Mouse (Mus musculus) limb, embryonic 15.5 days (tissue): ENCODE measurements around the gene Msh3. TPM values are rescaled to one million over a fixed set of nuclear protein-coding genes. Genes with fewer than 3 reads are reported as not detected.
A peak's percentile ranks its signal among the peaks of the same experiment; 100 is the strongest.

Experiments used
- ATAC-seq: fragments of 200-750 bp; cut with Nextera tagmentation; 2 replicates; pipeline ENCODE4 v1.8.0; 2017; ENCODE audit warnings: low read depth, moderate TSS enrichment; ENCODE audit not compliant: insufficient number of reproducible peaks, low FRiP score, low TSS enrichment
- H3K27ac ChIP-seq: fragments of 300-500 bp; sonication (generic); 2 replicates; pipeline ENCODE4 v1.5.1; 2015; ENCODE audit warnings: moderate library complexity, mild to moderate bottlenecking, inconsistent platforms
- H3K27me3 ChIP-seq: fragments of 300-500 bp; sonication (generic); 2 replicates; pipeline ENCODE4 v1.6.1; 2015; ENCODE audit warnings: inconsistent platforms
- H3K36me3 ChIP-seq: fragments of 300-500 bp; sonication (generic); 2 replicates; pipeline ENCODE4 v1.6.1; 2015; ENCODE audit warnings: inconsistent platforms
- H3K4me1 ChIP-seq: fragments of 300-500 bp; sonication (generic); 2 replicates; pipeline ENCODE4 v1.6.1; 2015; ENCODE audit warnings: inconsistent platforms
- H3K4me2 ChIP-seq: fragments of 300-500 bp; sonication (generic); 2 replicates; pipeline ENCODE4 v1.6.1; 2015; ENCODE audit warnings: mild to moderate bottlenecking, inconsistent platforms
- H3K4me3 ChIP-seq: fragments of 300-500 bp; sonication (generic); 2 replicates; pipeline ENCODE4 v1.5.1; 2015; ENCODE audit warnings: mild to moderate bottlenecking, inconsistent platforms
- H3K9ac ChIP-seq: fragments of 300-500 bp; sonication (generic); 2 replicates; pipeline ENCODE4 v1.6.1; 2015; ENCODE audit warnings: inconsistent platforms
- H3K9me3 ChIP-seq: fragments of 300-500 bp; sonication (generic); 2 replicates; pipeline ENCODE4 v1.6.1; 2016; ENCODE audit warnings: inconsistent platforms
- WGBS: fragments of 180-500 bp; shearing (Covaris S2); methylation state at CpG from one replicate; pipeline ENCODE4 v1.1.7; 2015; 5-methylcytosine and 5-hydroxymethylcytosine counted together
- polyA plus RNA-seq: library from polyadenylated mRNA; unstranded; fragments of >200 nt; fragmentation: Nextera tagmentation; extraction: Ambion mirVana; gene quantifications from 2 replicates; pipeline ENCODE4 v1.2.1, GENCODE M21; 2015

The Msh3 gene
- polyA plus RNA-seq, 1 experiment from 2014 or later = 22.1 TPM

DNA sequence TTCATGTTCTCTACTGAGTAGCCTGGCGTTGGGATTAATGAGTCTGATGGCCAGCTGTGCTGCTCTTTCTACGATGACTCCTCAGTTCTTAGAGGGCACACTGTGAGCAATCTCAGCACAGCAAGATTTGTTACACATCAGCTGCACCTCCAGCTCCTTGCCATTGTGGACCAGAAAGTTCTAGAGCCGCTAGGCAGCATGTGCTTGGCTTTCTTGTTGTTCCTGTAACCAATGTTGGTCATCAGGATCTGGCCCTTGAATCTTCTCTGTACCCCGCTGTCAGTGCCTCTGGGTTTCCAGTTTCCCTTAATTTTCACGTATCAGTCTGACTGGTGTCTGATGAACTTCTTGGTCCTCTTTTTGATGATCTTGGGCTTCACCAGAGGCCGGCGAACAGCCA, 1.6 kb upstream of the Msh3 start:
- H3K27ac ChIP-seq = no peak overlapping the region
- WGBS = 77% methylated on average over 7 of the region's 7 CpGs

DNA sequence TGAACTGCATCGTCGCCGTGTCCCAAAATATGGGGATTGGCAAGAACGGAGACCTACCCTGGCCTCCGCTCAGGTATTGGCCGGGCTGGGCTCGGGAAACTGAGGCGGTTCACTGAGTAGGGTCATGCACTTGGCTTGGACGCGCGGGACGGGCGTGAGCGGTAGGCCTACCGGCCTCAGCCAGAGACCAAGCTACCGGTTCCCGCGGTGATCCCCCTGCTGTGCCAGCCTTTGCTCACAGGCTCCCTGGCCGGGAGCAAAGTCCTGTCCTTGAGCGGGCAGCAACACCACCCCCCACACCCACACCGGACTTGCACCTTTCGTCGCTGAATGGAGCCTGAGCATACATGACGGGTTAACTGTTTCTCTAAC, 455 bp upstream of the Msh3 start:
- ATAC-seq = no peak; the same call in 1 of the 2 replicates
- Histone ChIP-seq H3K27me3 (no peaks in the 10 kb centered on the region), H3K4me2 (peak overlapping the region; percentile 97), H3K9ac (peak overlapping the region; percentile 55), H3K9me3 (no peaks in the 10 kb centered on the region), H3K4me1 (peaks cover 24% of the 10 kb centered on the region), H3K27ac (peak overlapping the region; percentile 59; the same call in 1 of the 2 replicates), H3K36me3 (peaks cover 18% of the 10 kb centered on the region; the same call in 1 of the 2 replicates), H3K4me3 (peak overlapping the region; percentile 80)
- 0% methylated on average over 24 of the region's 24 CpGs for WGBS

More for the DNA sequence above, 1.6 kb upstream of the Msh3 start:
- Histone ChIP-seq H3K4me1 (peaks cover 24% of the 10 kb centered on the region), H3K36me3 (peaks cover 16% of the 10 kb centered on the region; the same call in 1 of the 2 replicates), H3K9me3 (no peaks in the 10 kb centered on the region), H3K4me2 (peak overlapping the region; percentile 97), H3K27me3 (no peaks in the 10 kb centered on the region), H3K9ac (no peak overlapping the region), H3K4me3 (peak overlapping the region; percentile 80)
- ATAC-seq = no peak

GRCm38 (mm10) chr13:92353956-92354355, 847 bp downstream of the Msh3 start:
- no peaks in the 10 kb centered on the region for H3K9me3 ChIP-seq
- peak overlapping the region; percentile 96 for H3K27ac ChIP-seq
- peak overlapping the region; percentile 80 for H3K4me3 ChIP-seq
- peaks cover 24% of the 10 kb centered on the region for H3K4me1 ChIP-seq
- peak overlapping the region; percentile 44; the same call in 1 of the 2 replicates for H3K9ac ChIP-seq
- ATAC-seq = no peak
- peaks cover 12% of the 10 kb centered on the region for H3K36me3 ChIP-seq
- 16% methylated on average over 4 of the region's 4 CpGs for WGBS
- H3K27me3 ChIP-seq = no peaks in the 10 kb centered on the region
- H3K4me2 ChIP-seq = peak overlapping the region; percentile 51

DNA sequence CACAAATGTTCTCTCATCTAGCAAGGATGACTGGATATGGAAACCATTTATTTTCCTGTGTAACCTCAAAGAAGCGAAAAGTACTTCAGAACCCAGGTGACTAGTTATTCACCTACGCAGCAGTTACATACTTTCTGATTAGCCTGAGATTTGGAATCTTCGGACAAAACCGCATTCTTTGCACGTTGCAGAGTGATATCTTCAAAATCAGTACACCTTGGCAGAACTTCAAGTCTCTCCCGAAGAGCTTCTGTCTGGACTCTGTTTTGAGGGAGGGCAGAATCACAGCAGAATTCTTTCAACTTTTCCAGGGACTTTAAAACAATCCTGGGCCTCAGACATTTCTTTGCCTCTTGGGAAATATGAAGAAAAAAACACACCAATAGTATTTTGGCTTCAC, 3.7 kb downstream of the Msh3 start:
- Histone ChIP-seq H3K4me2 (no peak overlapping the region), H3K36me3 (peaks cover 23% of the 10 kb centered on the region), H3K27me3 (no peaks in the 10 kb centered on the region), H3K9me3 (no peaks in the 10 kb centered on the region), H3K9ac (no peak overlapping the region), H3K4me3 (no peak overlapping the region), H3K4me1 (peaks cover 18% of the 10 kb centered on the region), H3K27ac (no peak overlapping the region)
- ATAC-seq = no peak
- WGBS = 82% methylated on average over 6 of the region's 6 CpGs

- Histone ChIP-seq H3K36me3 (peaks cover 56% of the 10 kb centered on the region), H3K4me3 (no peak overlapping the region), H3K4me1 (no peaks in the 10 kb centered on the region), H3K27ac (no peak overlapping the region), H3K9ac (no peak overlapping the region), H3K27me3 (no peaks in the 10 kb centered on the region), H3K9me3 (no peaks in the 10 kb centered on the region), H3K4me2 (no peak overlapping the region)
- WGBS = 83% methylated on average over 5 of the region's 5 CpGs
- no peak for ATAC-seq
Observed at GRCm38 (mm10) chr13:92346338-92346737, 8.5 kb downstream of the Msh3 start.

DNA sequence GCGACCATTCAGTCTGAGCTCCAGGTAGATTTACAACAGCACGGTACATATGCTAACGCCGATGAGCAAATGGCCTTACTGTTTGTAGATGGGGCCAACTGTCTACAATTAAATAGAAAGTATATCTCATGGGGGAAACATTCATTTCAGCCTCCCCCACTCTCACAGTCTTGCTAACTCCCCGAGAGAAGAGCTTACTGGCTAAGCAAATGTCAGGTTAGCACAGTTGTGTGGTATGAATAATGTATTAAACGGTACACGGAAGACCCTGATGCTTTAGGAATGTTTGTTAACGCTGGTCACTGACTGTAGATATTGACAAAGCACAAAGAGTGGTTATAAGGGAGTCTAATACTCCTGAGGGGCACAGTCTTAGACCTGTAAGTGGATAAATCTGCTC, 10.8 kb downstream of the Msh3 start:
- ATAC-seq = no peak
- Histone ChIP-seq H3K9ac (no peak overlapping the region), H3K9me3 (no peaks in the 10 kb centered on the region), H3K4me1 (no peaks in the 10 kb centered on the region), H3K4me3 (no peak overlapping the region), H3K27me3 (no peaks in the 10 kb centered on the region), H3K4me2 (no peak overlapping the region), H3K36me3 (peaks cover 52% of the 10 kb centered on the region), H3K27ac (no peak overlapping the region)
- WGBS = 94% methylated on average over 8 of the region's 8 CpGs

DNA sequence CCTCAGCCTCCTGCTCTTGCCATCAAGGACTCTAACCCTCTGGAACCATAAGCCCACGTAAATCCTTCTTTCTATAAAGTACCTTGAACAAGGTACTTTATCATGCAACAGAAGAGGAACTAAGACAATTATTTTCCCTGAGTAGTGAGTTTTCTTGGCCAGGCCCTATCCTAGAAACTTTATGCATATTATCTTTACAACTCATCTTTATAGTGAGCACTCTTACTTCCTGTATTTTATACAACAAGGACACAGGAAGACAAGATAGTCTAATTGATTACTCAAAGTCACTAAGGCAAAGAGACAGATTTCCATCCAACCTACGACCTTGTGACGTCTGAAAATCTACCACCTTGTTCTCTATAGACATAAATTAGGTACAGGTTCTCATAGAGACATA, 15.0 kb downstream of the Msh3 start:
- Histone ChIP-seq H3K9ac (no peak overlapping the region), H3K9me3 (no peaks in the 10 kb centered on the region), H3K4me3 (no peak overlapping the region), H3K4me1 (no peaks in the 10 kb centered on the region), H3K27me3 (no peaks in the 10 kb centered on the region), H3K4me2 (no peak overlapping the region), H3K36me3 (peaks cover 29% of the 10 kb centered on the region), H3K27ac (no peak overlapping the region)
- WGBS = 89% methylated on average over 3 of the region's 3 CpGs
- ATAC-seq = no peak

GRCm38 (mm10) chr13:92337773-92338462, 16.9 kb downstream of the Msh3 start:
- peaks cover 11% of the 10 kb centered on the region for H3K36me3 ChIP-seq
- H3K27me3 ChIP-seq = no peaks in the 10 kb centered on the region
- no peaks in the 10 kb centered on the region for H3K9me3 ChIP-seq
- no peaks in the 10 kb centered on the region for H3K4me1 ChIP-seq
- no peak overlapping the region for H3K9ac ChIP-seq
- H3K4me3 ChIP-seq = no peak overlapping the region
- WGBS = 81% methylated on average over 6 of the region's 6 CpGs
- no peak overlapping the region for H3K4me2 ChIP-seq
- no peak for ATAC-seq
- H3K27ac ChIP-seq = no peak overlapping the region

DNA sequence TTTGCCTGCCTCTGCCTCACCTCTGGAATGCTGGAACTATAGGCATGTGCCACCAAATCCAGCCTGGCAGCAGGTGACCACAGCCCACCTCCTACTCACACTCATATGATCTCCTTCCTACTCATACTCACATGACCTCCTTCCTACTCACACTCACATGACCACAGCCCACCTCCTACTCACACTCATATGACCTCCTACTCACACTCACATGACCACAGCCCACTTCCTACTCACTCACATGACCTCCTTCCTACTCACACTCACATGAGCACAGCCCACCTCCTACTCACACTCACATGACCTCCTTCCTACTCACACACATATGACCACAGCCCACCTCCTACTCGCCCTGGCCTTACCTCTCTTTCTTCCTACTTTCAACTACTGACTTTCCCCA, 17.9 kb downstream of the Msh3 start:
- Histone ChIP-seq H3K4me1 (no peaks in the 10 kb centered on the region), H3K27ac (no peak overlapping the region), H3K9me3 (no peaks in the 10 kb centered on the region), H3K9ac (no peak overlapping the region), H3K4me2 (no peak overlapping the region), H3K27me3 (no peaks in the 10 kb centered on the region), H3K36me3 (0 out of 2 replicates have a peak, but pooled peaks cover under 1% of the 10 kb centered on the region), H3K4me3 (no peak overlapping the region)
- ATAC-seq = no peak
- WGBS = 93% methylated on average over 1 of the region's 1 CpGs

DNA sequence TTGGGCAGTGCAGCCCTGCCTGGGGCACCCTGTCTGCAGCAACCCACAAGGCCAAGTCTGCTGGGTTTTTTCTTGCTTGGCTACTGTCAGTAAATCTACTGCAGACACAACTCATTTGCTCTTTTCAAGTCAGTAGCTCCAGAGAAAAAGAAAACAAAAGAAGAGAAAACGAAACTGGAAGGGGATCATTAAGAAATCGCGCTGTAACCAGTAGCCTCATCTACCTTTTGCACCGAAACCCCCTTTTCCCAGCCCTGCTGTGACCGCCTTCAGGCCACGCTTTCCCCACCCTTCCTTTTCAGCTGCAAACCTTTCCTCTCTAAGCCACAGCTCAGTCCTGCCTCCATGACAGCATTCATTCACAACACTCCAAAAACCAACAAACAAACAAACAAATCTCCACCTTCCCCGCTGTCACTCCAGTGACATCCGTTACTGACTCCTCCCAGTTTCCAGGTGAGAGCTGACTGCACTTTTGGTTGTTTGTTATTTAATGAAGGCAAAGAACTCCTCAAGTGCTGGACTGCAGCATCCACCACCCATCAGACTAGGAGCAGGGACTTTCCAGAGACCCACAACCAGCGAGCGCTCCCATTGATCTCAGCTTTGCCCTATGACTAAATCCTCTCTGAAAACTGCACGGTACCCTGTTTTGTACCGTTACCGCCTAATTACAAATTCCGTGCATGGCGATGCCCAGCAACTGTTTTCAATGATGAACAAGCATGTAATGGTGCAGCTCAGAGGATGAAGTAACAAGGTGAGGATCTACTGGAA, 22.5 kb downstream of the Msh3 start:
- no peak overlapping the region for H3K27ac ChIP-seq
- H3K4me2 ChIP-seq = no peak overlapping the region

GRCm38 (mm10) chr13:92330621-92331020, 24.2 kb downstream of the Msh3 start:
- H3K27ac ChIP-seq = no peak overlapping the region
- no peak overlapping the region for H3K4me3 ChIP-seq
- 89% methylated on average over 3 of the region's 3 CpGs for WGBS
- no peak for ATAC-seq
- no peak overlapping the region for H3K4me2 ChIP-seq
- H3K27me3 ChIP-seq = no peaks in the 10 kb centered on the region
- H3K4me1 ChIP-seq = no peaks in the 10 kb centered on the region
- H3K9ac ChIP-seq = no peak overlapping the region
- H3K36me3 ChIP-seq = no peaks in the 10 kb centered on the region
- H3K9me3 ChIP-seq = no peaks in the 10 kb centered on the region

More for the DNA sequence above, 22.5 kb downstream of the Msh3 start:
- WGBS = 89% methylated on average over 15 of the region's 15 CpGs
- Histone ChIP-seq H3K9me3 (no peaks in the 10 kb centered on the region), H3K36me3 (no peaks in the 10 kb centered on the region), H3K9ac (no peak overlapping the region), H3K4me3 (no peak overlapping the region), H3K27me3 (no peaks in the 10 kb centered on the region), H3K4me1 (no peaks in the 10 kb centered on the region)
- no peak for ATAC-seq

DNA sequence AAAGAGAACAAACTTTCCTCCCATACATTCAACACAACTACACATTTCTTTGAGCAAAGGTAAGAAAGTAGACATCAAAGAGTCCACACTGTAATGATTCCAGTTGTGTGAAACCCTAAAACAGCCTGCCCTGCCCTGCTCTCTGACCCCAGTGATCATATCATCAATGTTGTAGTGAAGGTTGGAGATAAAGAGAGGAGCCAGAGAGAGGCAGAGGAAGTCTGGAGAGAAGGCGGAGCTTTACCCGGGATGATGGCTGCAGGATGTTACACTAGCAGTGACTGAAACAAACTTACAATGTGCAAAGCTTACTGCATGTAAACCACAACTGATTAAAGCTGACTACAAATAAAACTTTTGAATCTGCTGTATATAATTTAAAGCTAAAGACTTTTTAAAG, 26.8 kb downstream of the Msh3 start:
- no peak for ATAC-seq
- H3K4me1 ChIP-seq = no peaks in the 10 kb centered on the region
- H3K4me2 ChIP-seq = no peak overlapping the region
- H3K9me3 ChIP-seq = no peaks in the 10 kb centered on the region
- no peak overlapping the region for H3K9ac ChIP-seq
- 83% methylated on average over 2 of the region's 2 CpGs for WGBS
- H3K4me3 ChIP-seq = no peak overlapping the region
- no peaks in the 10 kb centered on the region for H3K36me3 ChIP-seq
- H3K27me3 ChIP-seq = no peaks in the 10 kb centered on the region
- no peak overlapping the region for H3K27ac ChIP-seq
